10 mouse cellular contexts compared by ENCODE assay signal in the genomic region with DNA sequence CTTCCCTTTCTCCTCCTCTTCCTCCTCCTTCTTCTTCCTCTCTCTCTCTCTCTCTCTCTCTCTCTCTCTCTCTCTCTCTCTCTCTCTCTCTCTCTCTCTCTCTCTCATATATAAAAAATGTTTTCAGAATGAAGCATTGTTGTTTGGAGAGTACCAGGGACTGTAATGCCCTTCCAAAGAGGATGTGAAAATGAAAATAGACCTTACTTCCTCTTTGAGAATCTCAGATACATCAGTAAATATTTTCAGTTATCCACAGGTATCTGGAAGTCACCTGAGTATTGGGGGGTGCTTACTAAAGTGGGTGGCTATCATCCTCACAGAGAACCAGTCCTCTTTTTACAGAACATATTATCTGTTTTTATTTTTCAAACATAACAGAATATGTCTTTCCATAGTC.
"Had no signal": no experiment of that assay in that cellular context is flagged by ENCODE, and none has a peak within 500 bp of the region (broad histone marks: within the 10 kb centered on the region; RNA-seq: fewer than 3 reads in every experiment).

No protein-coding gene starts in this region.

- DNase-seq: kidney, adult 2 months; kidney, postnatal 14 days; layer of hippocampus, postnatal 36 days; liver, embryonic 13.5 days; liver, postnatal 0 days; lung, postnatal 36 days; spleen, adult 18-20 months; thymus, postnatal 36 days had no signal

- ATAC-seq: intestine, embryonic 16.5 days; liver, postnatal 0 days; midbrain, embryonic 13.5 days had no signal
